19 mouse cellular contexts compared by ENCODE assay signal in the genomic region with DNA sequence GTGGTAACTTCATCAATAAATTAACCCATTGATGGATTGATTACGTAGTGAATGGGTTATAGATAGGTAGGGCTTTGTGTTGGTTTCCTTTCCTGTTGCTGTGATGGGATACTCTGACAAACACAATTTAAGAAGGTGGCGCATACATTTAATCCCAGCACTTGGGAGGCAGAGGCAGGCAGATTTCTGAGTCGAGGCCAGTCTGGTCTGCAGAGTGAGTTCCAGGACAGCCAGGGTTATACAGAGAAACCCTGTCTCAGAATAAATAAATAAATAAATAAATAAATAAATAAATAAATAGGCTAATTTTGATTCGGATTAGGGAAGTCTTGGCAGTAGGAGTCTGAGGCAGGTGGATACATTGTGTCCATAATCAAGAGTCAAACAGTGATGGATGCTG.
DNase-seq lines count a peak whose midpoint lies in the region; ATAC-seq lines count a peak whose summit lies in the region.
"Had no signal": no experiment of that assay in that cellular context is flagged by ENCODE, and none has a peak within 500 bp of the region (broad histone marks: within the 10 kb centered on the region; RNA-seq: fewer than 3 reads in every experiment).

No protein-coding gene starts in this region.

- H3K27me3 ChIP-seq in midbrain, embryonic 11.5 days (ENCODE audit: control insufficient read depth, insufficient read depth, low read length) = no peaks in the 10 kb centered on the region
- H3K27me3 ChIP-seq in midbrain, embryonic 10.5 days (ENCODE audit: low read depth, poor library complexity, severe bottlenecking) = no peaks in the 10 kb centered on the region
- H3K27me3 ChIP-seq: CH12.LX, Patski had no signal

- no peaks in the 10 kb centered on the region for H3K9me3 ChIP-seq in midbrain, embryonic 11.5 days (ENCODE audit: control insufficient read depth, low read length)
- H3K9me3 ChIP-seq in midbrain, embryonic 10.5 days (replicated peaks) = peaks cover 18% of the 10 kb centered on the region
- H3K9me3 ChIP-seq: G1E had no signal

- H3K4me3 ChIP-seq in midbrain, embryonic 11.5 days (ENCODE audit: low read depth, low read length) = no peak overlapping the region
- no peak overlapping the region for H3K4me3 ChIP-seq in midbrain, embryonic 10.5 days

- no peaks in the 10 kb centered on the region for H3K36me3 ChIP-seq in midbrain, embryonic 11.5 days (ENCODE audit: control insufficient read depth, insufficient read depth, low read length)
- H3K36me3 ChIP-seq in midbrain, embryonic 10.5 days = 0 out of 2 replicates have a peak, but pooled peaks cover 3% of the 10 kb centered on the region
- H3K36me3 ChIP-seq: G1E had no signal

- H3K9ac ChIP-seq in midbrain, embryonic 11.5 days (ENCODE audit: low read length) = no peak overlapping the region

- no peak overlapping the region for H3K27ac ChIP-seq in midbrain, embryonic 11.5 days (ENCODE audit: low read depth, low read length)
- no peak overlapping the region for H3K27ac ChIP-seq in midbrain, embryonic 10.5 days (replicated peaks)

- H3K4me1 ChIP-seq in midbrain, embryonic 11.5 days (ENCODE audit: control insufficient read depth, insufficient read depth, low read length) = peaks cover 7% of the 10 kb centered on the region
- peaks cover 17% of the 10 kb centered on the region for H3K4me1 ChIP-seq in midbrain, embryonic 10.5 days

- DNase-seq in heart, adult 11 months = peak; percentile 55
- DNase-seq in heart, adult 9 months (ENCODE audit: low spot score in 2 of 2) = no peak
- DNase-seq in midbrain, embryonic 11.5 days (ENCODE audit: low spot score, missing footprints) = peak; percentile 70
- no peak for DNase-seq in midbrain, embryonic 10.5 days (ENCODE audit: low spot score)
- DNase-seq: adrenal gland, adult 2 months; adrenal gland, adult 8-10 months; adrenal gland, postnatal 10 days; adrenal gland, postnatal 14 days; adrenal gland, postnatal 25 days; adrenal gland, postnatal 36 days; B cell, adult 2 months; cerebellum, adult 11 months; cerebellum, adult 11-12 months; cerebellum, adult 18-20 months had no signal

- no peak overlapping the region for H3K4me2 ChIP-seq in midbrain, embryonic 11.5 days

- no peak for ATAC-seq in midbrain, embryonic 11.5 days (ENCODE audit: low FRiP score)
- ATAC-seq: activated CD4-positive, CD25-positive, alpha-beta regulatory T cell, adult 4 months; CD4-positive, CD25-positive, alpha-beta regulatory T cell, adult 4 months; Patski had no signal

- 94% methylated on average over 4 of the region's 4 CpGs for WGBS in midbrain, embryonic 11.5 days
- WGBS in midbrain, embryonic 10.5 days = 92% methylated on average over 4 of the region's 4 CpGs

Comparison
In these comparisons a context has a peak if more than half of its experiments do, and no peak if none do; other contexts are left out.
1. DNase-seq: peak in heart, adult 11 months (single experiment) and midbrain, embryonic 11.5 days (single experiment); none in heart, adult 9 months (0 of 2) and midbrain, embryonic 10.5 days (single experiment).